Mouse (Mus musculus) stomach, postnatal 0 days (tissue): ENCODE results near the gene Efr3b.

Source experiments
- CTCF ChIP-seq: IDR thresholded peaks from 2 replicates; pipeline ENCODE4 v1.5.1; 2016; ENCODE audit warnings: antibody characterized with exemption, low read depth, mild to moderate bottlenecking, moderate library complexity
- EP300 ChIP-seq: optimal IDR thresholded peaks from 2 replicates; pipeline ENCODE3; 2016; ENCODE audit warnings: antibody characterized with exemption

- no peak for TF ChIP-seq CTCF
- no peak for TF ChIP-seq EP300
These were observed 34.1 kb downstream of the Efr3b start for GRCm38 (mm10) chr12:4004648-4005047.
